Mouse (Mus musculus): ENCODE data around the gene Setd3. TPM values are rescaled to one million over a fixed set of nuclear protein-coding genes. Genes with fewer than 3 reads are reported as not detected.

Setd3 gene
- polyA plus RNA-seq, 1 experiment from 2014 or later, result 121 TPM

DNA sequence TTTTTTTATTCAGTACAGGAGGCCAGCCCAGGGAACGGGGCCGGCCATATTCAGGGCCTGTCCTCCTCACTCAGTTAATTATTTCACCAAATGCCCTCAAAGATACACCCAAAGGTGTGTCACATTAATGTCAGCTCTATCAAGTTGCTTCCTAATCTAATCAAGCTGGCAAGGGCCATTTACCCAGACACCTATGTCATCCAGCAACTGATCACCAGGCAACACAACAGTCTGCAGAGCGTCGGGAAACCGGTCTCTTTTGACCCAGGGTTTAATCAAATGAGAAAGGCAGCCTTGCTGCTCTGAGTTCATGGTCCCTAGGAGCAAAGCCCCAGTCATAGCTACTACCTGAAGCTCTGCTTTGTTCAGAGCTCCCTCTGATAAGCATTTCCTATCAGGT lies 117.0 kb downstream of the Setd3 start:
- Histone ChIP-seq H3K79me2 (ENCODE audit: inconsistent target) (no peaks in the 10 kb centered on the region), H3K27ac (no peak overlapping the region), H3K4me3 (ENCODE audit: inconsistent target) (no peak overlapping the region), H3K36me3 (ENCODE audit: inconsistent target) (no peaks in the 10 kb centered on the region)
- WGBS (ENCODE audit: missing documents), result 86% methylated on average over 5 of the region's 5 CpGs

DNA sequence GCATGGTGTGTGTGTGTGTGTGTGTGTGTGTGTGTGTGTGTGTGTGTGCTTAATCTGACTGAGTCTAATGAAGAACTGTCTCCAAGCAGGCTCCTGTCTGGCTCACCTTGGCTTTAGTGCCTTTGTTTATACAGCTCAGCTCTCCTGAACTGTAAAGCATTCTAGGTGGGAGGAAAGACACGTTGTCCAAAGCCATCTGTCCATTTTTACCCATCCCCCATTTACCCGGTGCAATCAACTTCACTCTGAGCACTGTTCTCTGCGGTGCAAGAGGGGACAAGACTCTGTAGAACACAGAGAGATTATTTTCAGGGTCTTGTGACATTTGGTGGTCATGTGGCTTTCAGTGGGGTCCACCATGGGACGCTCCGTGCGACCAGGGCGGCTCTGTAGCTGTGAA lies 117.5 kb downstream of the Setd3 start:
- Histone ChIP-seq H3K36me3 (ENCODE audit: inconsistent target) (no peaks in the 10 kb centered on the region), H3K4me3 (ENCODE audit: inconsistent target) (no peak overlapping the region), H3K79me2 (ENCODE audit: inconsistent target) (no peaks in the 10 kb centered on the region), H3K27ac (no peak overlapping the region)
- 95% methylated on average over 7 of the region's 7 CpGs for WGBS (ENCODE audit: missing documents)

Other genes with a start within 250 kb of the Setd3 start
- gene Bcl11b, start 175.7 kb downstream of the Setd3 start, polyA plus RNA-seq (2018), result not detected in 3 replicates
- gene Ccnk, start 265 bp upstream of the Setd3 start, polyA plus RNA-seq (2018), result 25.3 to 59.6 TPM (median 30.0 TPM) in 3 replicates
- gene Ccdc85c, start 96.1 kb upstream of the Setd3 start, polyA plus RNA-seq (2018), result 0.05 to 0.14 TPM (median 0.06 TPM) in 3 replicates
- not detected in 3 replicates for gene Hhipl1, start 127.0 kb upstream of the Setd3 start, polyA plus RNA-seq (2018)
- gene Cyp46a1, start 155.1 kb upstream of the Setd3 start, polyA plus RNA-seq (2018), result not detected in 3 replicates
- not detected in 3 replicates for gene Eml1, start 191.6 kb upstream of the Setd3 start, polyA plus RNA-seq (2018)